Mouse (Mus musculus) 416B (cell line): ENCODE results near the gene Mical2.

Experiments
- DNase-seq: peaks from one replicate; pipeline ENCODE4 v3.0.0; 2011; ENCODE audit warnings: low read depth

Gene Mical2

GRCm38 (mm10) chr7:112405578-112405977 lies 179.9 kb downstream of the Mical2 start:
- DNase-seq: no peak

- DNase-seq: no peak
Observed at GRCm38 (mm10) chr7:112407597-112407996, 181.9 kb downstream of the Mical2 start.

GRCm38 (mm10) chr7:112409991-112410390 lies 184.3 kb downstream of the Mical2 start:
- DNase-seq: no peak

- no peak for DNase-seq
Observed at GRCm38 (mm10) chr7:112413286-112413685, 187.6 kb downstream of the Mical2 start.

- DNase-seq: no peak
Observed at GRCm38 (mm10) chr7:112416058-112416526, 190.4 kb downstream of the Mical2 start.

- DNase-seq: no peak
Observed at GRCm38 (mm10) chr7:112416730-112417513, 191.3 kb downstream of the Mical2 start.

- DNase-seq: no peak
Observed at GRCm38 (mm10) chr7:112417598-112417997, 191.9 kb downstream of the Mical2 start.

- DNase-seq: no peak
Observed at GRCm38 (mm10) chr7:112423438-112423837, 197.8 kb downstream of the Mical2 start.

- DNase-seq: no peak
Observed at GRCm38 (mm10) chr7:112426811-112427210, 201.2 kb downstream of the Mical2 start.

- no peak for DNase-seq
Observed at GRCm38 (mm10) chr7:112427357-112428157, 201.9 kb downstream of the Mical2 start, which contains the start of gene Parva. TSS of gene Parva (plus strand) at chr7:112427505.

- DNase-seq: no peak
Observed at GRCm38 (mm10) chr7:112428158-112428535, 202.5 kb downstream of the Mical2 start.

- no peak for DNase-seq
Observed at GRCm38 (mm10) chr7:112439846-112440245, 214.2 kb downstream of the Mical2 start.

- DNase-seq: no peak
Observed at GRCm38 (mm10) chr7:112444152-112444984, 218.7 kb downstream of the Mical2 start.

- DNase-seq: no peak
Observed at GRCm38 (mm10) chr7:112444985-112445367, 219.3 kb downstream of the Mical2 start.

GRCm38 (mm10) chr7:112446498-112446897 lies 220.8 kb downstream of the Mical2 start:
- DNase-seq: no peak

- no peak for DNase-seq
Observed at GRCm38 (mm10) chr7:112449954-112450700, 224.5 kb downstream of the Mical2 start.

- DNase-seq: no peak
Observed at GRCm38 (mm10) chr7:112452471-112452870, 226.8 kb downstream of the Mical2 start.

- no peak for DNase-seq
Observed at GRCm38 (mm10) chr7:112453805-112454214, 228.2 kb downstream of the Mical2 start.

- no peak for DNase-seq
Observed at GRCm38 (mm10) chr7:112454380-112454779, 228.7 kb downstream of the Mical2 start.

GRCm38 (mm10) chr7:112454951-112455350 lies 229.3 kb downstream of the Mical2 start:
- no peak for DNase-seq

- DNase-seq: no peak
Observed at GRCm38 (mm10) chr7:112455566-112456110, 230.0 kb downstream of the Mical2 start.
